In genomic region chr2:93113929-93114328, GRCm38 (mm10) we compare ENCODE assay signal across 17 mouse cellular contexts.
"Had no signal": no experiment of that assay in that cellular context is flagged by ENCODE, and none has a peak within 500 bp of the region (broad histone marks: within the 10 kb centered on the region; RNA-seq: fewer than 3 reads in every experiment).

No protein-coding gene starts in this region.

- H3K4me3 ChIP-seq: midbrain, embryonic 12.5 days; myocyte; neural tube, embryonic 13.5 days; neural tube, embryonic 15.5 days had no signal

- H3K9me3 ChIP-seq: midbrain, embryonic 12.5 days; neural tube, embryonic 13.5 days; neural tube, embryonic 15.5 days had no signal

- H3K27me3 ChIP-seq: neural tube, embryonic 13.5 days had no signal

- H3K36me3 ChIP-seq: midbrain, embryonic 12.5 days; neural tube, embryonic 13.5 days; neural tube, embryonic 15.5 days had no signal

- H3K4me2 ChIP-seq: lung, embryonic 14.5 days; midbrain, embryonic 12.5 days; neural tube, embryonic 13.5 days; neural tube, embryonic 15.5 days had no signal

- DNase-seq: lung, adult 18-20 months; lung, embryonic 14.5 days; lung, postnatal 10 days; lung, postnatal 4 days; midbrain, embryonic 14.5 days; retina, postnatal 1 day; right cerebral cortex, adult 18-20 months; right cerebral cortex, postnatal 25 days; right cerebral cortex, postnatal 4 days; spleen, adult 18-20 months; thymus, adult 18-20 months; thymus, postnatal 14 days; thymus, postnatal 36 days had no signal

- H3K9ac ChIP-seq: lung, embryonic 14.5 days; midbrain, embryonic 12.5 days; neural tube, embryonic 13.5 days; neural tube, embryonic 15.5 days had no signal

- H3K27ac ChIP-seq: midbrain, embryonic 12.5 days; neural tube, embryonic 13.5 days; neural tube, embryonic 15.5 days had no signal
